Mouse (Mus musculus) stomach, postnatal 0 days (tissue): ENCODE data around the gene Agbl4.

Experiments used
- CTCF ChIP-seq: IDR thresholded peaks from 2 replicates; pipeline ENCODE4 v1.5.1; 2016; ENCODE audit warnings: antibody characterized with exemption, low read depth, mild to moderate bottlenecking, moderate library complexity
- EP300 ChIP-seq: optimal IDR thresholded peaks from 2 replicates; pipeline ENCODE3; 2016; ENCODE audit warnings: antibody characterized with exemption

GRCm38 (mm10) chr4:111390736-111391135 lies 993.3 kb downstream of the Agbl4 start:
- TF ChIP-seq CTCF (no peak), EP300 (no peak)
